Mouse (Mus musculus): ENCODE measurements around the gene Cd27. TPM values are rescaled to one million over a fixed set of nuclear protein-coding genes. Genes with fewer than 3 reads are reported as not detected.

Gene Cd27
- 602 TPM for polyA plus RNA-seq (2017; shearing (Covaris generic))

DNA sequence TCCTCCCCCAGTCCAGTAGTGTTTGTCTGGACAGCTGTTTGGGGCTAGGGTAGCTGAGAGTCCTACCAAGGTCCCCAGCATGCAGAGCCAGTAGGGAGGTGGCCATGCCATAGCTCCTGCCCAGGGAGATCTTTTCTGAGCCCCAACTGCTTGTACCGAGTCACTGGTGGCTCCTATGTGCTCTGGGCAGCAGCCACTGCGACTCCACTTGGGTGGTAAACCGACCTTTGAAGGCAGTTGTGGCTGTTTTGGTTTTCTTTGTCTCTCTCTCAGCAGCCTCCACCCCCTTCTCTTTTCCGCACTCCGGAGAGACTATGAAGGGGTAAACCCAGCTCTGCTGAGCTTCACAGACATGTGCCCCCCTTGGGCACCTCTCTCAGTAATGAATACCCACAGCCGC lies at the start of gene Cd27:
Gene Cd27 (minus strand): TSS at position 229 of the 400 bp plus-strand sequence.

DNA sequence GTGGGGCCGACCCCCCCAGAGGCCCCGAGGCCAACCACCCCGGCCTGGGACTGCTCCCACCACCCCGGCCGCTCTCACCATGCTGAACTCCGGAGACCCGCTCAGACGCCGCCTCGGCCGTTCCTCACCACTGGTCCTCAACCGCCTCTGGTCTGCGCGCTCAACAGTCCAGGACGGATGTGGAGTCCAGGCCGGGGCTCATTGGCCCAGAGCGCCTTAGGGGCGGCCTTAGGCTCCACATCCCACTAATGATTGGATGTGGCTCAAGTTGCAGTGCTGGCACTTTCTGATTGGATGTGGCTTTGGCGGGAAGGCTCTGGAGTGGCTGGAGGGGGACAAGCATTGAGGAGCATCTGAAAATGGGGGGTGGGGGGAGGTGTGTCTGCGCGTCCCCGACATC lies 49.1 kb upstream of the Cd27 start, which contains the start of gene Tuba3a:
Gene Tuba3a (minus strand): TSS at position 153 of the 400 bp plus-strand sequence.

DNA sequence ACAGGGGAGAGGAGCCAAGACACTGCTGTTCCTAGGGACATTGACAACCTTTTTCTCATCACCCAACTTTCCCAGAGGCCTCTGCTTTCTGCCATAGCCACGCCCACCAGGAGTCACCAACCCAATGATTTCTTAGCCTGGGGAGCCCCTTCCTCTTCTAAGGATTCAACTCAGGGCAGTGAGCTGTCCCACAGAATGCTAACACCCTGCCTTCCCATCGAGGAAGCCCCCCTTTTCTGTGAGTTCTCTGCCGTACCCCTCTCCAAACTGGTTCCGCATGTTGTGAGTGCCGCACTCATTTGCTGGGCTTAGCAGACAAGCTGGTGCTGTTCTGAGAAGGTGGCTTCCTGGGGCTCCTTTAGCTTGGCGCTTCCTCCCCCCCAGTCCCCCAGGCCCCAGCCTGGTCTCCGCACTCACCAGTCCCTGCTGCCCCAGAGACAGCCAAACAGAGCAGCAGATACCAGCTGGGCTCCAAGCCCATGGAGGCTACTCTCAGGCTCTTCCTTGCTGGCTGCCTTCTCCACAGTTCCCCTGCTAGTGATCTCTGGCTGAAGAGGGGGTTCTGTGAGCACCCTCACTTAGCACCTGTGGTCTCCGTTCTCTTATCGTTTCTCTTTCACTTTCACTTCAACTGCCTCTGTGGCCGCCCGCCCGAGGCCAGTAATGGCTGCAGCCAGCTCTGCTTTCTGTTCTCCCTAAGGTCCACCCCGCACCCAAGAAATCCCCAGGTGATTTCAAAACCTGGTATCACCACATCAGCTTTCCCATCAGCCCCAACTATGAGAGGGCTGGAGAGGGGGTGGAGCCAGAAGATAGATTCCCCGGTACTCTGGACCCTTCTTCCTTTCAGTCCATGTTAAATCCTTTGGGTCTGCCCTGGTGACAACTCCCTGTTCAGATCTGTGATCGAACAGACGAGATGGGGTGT lies 5.4 kb downstream of the Cd27 start, which contains the start of gene Tapbpl:
Gene Tapbpl (minus strand): TSS at position 744 of the 928 bp plus-strand sequence.

DNA sequence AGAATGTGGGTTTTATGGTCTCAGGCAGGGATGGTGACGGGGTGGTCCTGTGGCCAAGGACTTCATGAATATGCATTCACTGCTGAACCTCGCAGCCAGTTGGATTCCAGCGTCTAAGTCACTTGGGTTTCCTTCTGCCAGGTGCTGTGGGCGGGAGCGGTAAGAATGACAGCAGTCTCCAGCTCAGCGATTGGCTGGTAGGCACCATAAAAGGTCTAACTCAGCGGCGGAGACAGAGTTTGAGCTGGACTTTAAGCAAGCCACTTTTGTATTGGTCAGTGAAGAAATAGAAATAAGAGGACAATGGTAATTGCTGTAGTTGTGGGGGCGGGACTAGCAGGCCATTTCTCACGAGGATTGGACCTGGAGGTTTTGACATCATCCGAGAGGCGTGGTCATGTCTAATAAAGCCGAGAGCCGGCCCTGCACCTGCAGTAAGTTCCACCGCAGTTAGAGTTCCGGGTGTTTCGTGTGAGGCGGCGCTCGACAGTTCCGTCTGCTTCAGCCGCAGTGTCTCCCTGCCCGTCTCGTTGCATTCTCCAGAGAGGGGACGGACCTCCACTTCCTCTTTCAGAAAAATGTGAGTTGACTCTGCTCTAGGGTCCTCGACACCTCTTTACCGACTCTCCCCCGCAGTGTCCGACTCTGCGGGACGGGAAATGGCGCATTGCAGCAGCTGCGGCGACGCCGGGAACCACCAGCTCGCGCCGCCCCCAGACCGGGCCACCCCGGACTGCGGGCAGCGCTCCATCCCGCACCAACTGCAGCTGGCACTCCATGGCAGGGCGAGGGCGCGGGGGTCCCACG lies 21.5 kb downstream of the Cd27 start, which contains the start of gene Vamp1:
Gene Vamp1 (plus strand): TSS at position 404 of the 807 bp plus-strand sequence.

DNA sequence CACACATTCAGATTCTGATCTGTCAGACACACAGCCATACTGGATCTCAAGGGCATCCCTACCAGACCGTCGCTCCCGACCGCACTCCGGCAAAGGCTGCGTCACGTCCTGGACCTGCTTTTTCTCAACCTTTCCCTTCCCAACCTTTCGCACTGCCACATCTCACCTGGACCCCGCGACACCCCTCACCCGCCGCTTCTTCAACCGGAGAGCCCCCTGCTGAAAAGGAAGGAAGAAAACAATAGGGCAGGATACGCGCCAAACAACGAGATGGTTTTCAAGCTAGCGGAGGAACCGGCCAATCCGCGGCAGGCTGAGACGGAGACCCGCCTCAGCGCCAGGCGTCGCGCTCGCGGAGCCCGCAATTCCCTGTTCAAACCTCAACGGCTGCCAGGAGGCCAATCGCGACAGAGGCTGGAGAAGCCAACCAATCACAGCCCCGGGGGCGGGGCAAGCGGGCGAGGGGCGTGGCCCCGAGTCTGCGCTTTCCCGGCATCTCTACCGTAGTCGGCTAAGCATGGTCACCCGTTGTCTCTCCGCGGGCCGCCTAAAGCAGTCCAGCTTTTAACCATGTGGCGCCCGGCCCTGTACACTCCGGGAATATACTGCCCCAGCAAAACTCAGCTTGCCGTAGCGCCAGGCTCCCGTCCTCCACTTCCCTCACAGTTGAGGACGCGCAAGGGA lies 45.3 kb downstream of the Cd27 start, which contains the start of the genes Ncapd2 and Mrpl51:
Gene Ncapd2 (minus strand): TSS at position 370 of the 684 bp plus-strand sequence.
Gene Mrpl51 (plus strand): TSS at position 470 of the 684 bp plus-strand sequence.

Other genes starting within 250 kb of the Cd27 start
- 0.48 TPM for gene Pianp, start 240.3 kb downstream of the Cd27 start, polyA plus RNA-seq (2017; shearing (Covaris generic))
- gene Zfp384, start 227.9 kb downstream of the Cd27 start, polyA plus RNA-seq (2017; shearing (Covaris generic)), result 73.2 TPM
- gene Ing4, start 197.2 kb downstream of the Cd27 start, polyA plus RNA-seq (2017; shearing (Covaris generic)), result 98.8 TPM
- 18.6 TPM for gene Acrbp, start 187.3 kb downstream of the Cd27 start, polyA plus RNA-seq (2017; shearing (Covaris generic))
- gene Lpar5, start 169.1 kb downstream of the Cd27 start, polyA plus RNA-seq (2017; shearing (Covaris generic)), result 22.7 TPM
- gene Chd4, start 141.0 kb downstream of the Cd27 start, polyA plus RNA-seq (2017; shearing (Covaris generic)), result 61.1 TPM
- gene Nop2, start 105.1 kb downstream of the Cd27 start, polyA plus RNA-seq (2017; shearing (Covaris generic)), result 54.0 TPM
- 24.0 TPM for gene Iffo1, start 91.8 kb downstream of the Cd27 start, polyA plus RNA-seq (2017; shearing (Covaris generic))
- gene Gapdh, start 70.5 kb downstream of the Cd27 start, polyA plus RNA-seq (2017; shearing (Covaris generic)), result 231 TPM
- gene Ncapd2, start 45.3 kb downstream of the Cd27 start, polyA plus RNA-seq (2017; shearing (Covaris generic)), result 23.5 TPM
- 89.7 TPM for gene Mrpl51, start 45.2 kb downstream of the Cd27 start, polyA plus RNA-seq (2017; shearing (Covaris generic))
- 56.3 TPM for gene Vamp1, start 21.5 kb downstream of the Cd27 start, polyA plus RNA-seq (2017; shearing (Covaris generic))
- 105 TPM for gene Tapbpl, start 5.2 kb downstream of the Cd27 start, polyA plus RNA-seq (2017; shearing (Covaris generic))
- 1.3 TPM for gene Tuba3a, start 49.0 kb upstream of the Cd27 start, polyA plus RNA-seq (2017; shearing (Covaris generic))
- 0.17 TPM for gene Ltbr, start 76.9 kb upstream of the Cd27 start, polyA plus RNA-seq (2017; shearing (Covaris generic))
- 0.22 TPM for gene Scnn1a, start 83.6 kb upstream of the Cd27 start, polyA plus RNA-seq (2017; shearing (Covaris generic))
- 40.9 TPM for gene Tnfrsf1a, start 112.4 kb upstream of the Cd27 start, polyA plus RNA-seq (2017; shearing (Covaris generic))
- 0.12 TPM for gene Plekhg6, start 143.8 kb upstream of the Cd27 start, polyA plus RNA-seq (2017; shearing (Covaris generic))